Mouse (Mus musculus): ENCODE measurements at regions not wholly inside any gene's neighbourhood (a gene's known extent, or its start where the extent isn't known, plus 50 kb on each side); places are given as distances from the start of the nearest gene placed in this dataset.

GRCm38 (mm10) chr7:73617910-73618757 lies 76.5 kb upstream of the Chd2 start:
- Histone ChIP-seq H3K27ac (ENCODE audit: low read depth) (peak overlapping the region; percentile 100), H3K36me3 (ENCODE audit: control insufficient read depth, insufficient read depth, low read length) (no peaks in the 10 kb centered on the region), H3K4me1 (replicated peaks; ENCODE audit: control insufficient read depth, insufficient read depth, low read length) (peaks cover 26% of the 10 kb centered on the region), H3K27me3 (replicated peaks; ENCODE audit: control insufficient read depth, insufficient read depth, low read length) (no peaks in the 10 kb centered on the region), H3K4me3 (ENCODE audit: low read depth, low read length) (peak overlapping the region; percentile 70), H3K9me3 (ENCODE audit: control insufficient read depth, low read length) (no peaks in the 10 kb centered on the region), H3K9ac (ENCODE audit: low read length) (peak overlapping the region; percentile 98), H3K4me2 (ENCODE audit: low read length) (peak overlapping the region; percentile 93)
- ATAC-seq (replicated peaks; ENCODE audit: low FRiP score, low TSS enrichment, low read depth) (peak; percentile 94), DNase-seq (ENCODE audit: low spot score) (peak; percentile 100)
- WGBS = under 1% methylated on average over 86 of the region's 86 CpGs

- no peaks in the 10 kb centered on the region for H3K36me3 ChIP-seq (ENCODE audit: control insufficient read depth, insufficient read depth, low read length)
- peaks cover 30% of the 10 kb centered on the region for H3K4me1 ChIP-seq (replicated peaks; ENCODE audit: control insufficient read depth, insufficient read depth, low read length)
- peak overlapping the region; percentile 98 for H3K9ac ChIP-seq (ENCODE audit: low read length)
- peak overlapping the region; percentile 100 for H3K27ac ChIP-seq (ENCODE audit: low read depth)
- peak overlapping the region; percentile 70 for H3K4me3 ChIP-seq (ENCODE audit: low read depth, low read length)
- ATAC-seq (replicated peaks; ENCODE audit: low FRiP score, low TSS enrichment, low read depth) (no peak), DNase-seq (ENCODE audit: low spot score) (peak; percentile 80)
- 6% methylated on average over 21 of the region's 21 CpGs for WGBS
- H3K4me2 ChIP-seq (ENCODE audit: low read length) = peak overlapping the region; percentile 93
- H3K27me3 ChIP-seq (replicated peaks; ENCODE audit: control insufficient read depth, insufficient read depth, low read length) = no peaks in the 10 kb centered on the region
- no peaks in the 10 kb centered on the region for H3K9me3 ChIP-seq (ENCODE audit: control insufficient read depth, low read length)
Observed at GRCm38 (mm10) chr7:73616971-73617906, 75.6 kb upstream of the Chd2 start.

- no peak for ATAC-seq (replicated peaks; ENCODE audit: low FRiP score, low TSS enrichment, low read depth)
- H3K4me1 ChIP-seq (replicated peaks; ENCODE audit: control insufficient read depth, insufficient read depth, low read length) = peaks cover 30% of the 10 kb centered on the region
- 23% methylated on average over 11 of the region's 11 CpGs for WGBS
- H3K9ac ChIP-seq (ENCODE audit: low read length) = peak overlapping the region; percentile 98
- no peaks in the 10 kb centered on the region for H3K36me3 ChIP-seq (ENCODE audit: control insufficient read depth, insufficient read depth, low read length)
- H3K4me2 ChIP-seq (ENCODE audit: low read length) = peak overlapping the region; percentile 93
- no peak overlapping the region for H3K4me3 ChIP-seq (ENCODE audit: low read depth, low read length)
- H3K9me3 ChIP-seq (ENCODE audit: control insufficient read depth, low read length) = no peaks in the 10 kb centered on the region
- H3K27ac ChIP-seq (ENCODE audit: low read depth) = peak overlapping the region; percentile 100
- no peaks in the 10 kb centered on the region for H3K27me3 ChIP-seq (replicated peaks; ENCODE audit: control insufficient read depth, insufficient read depth, low read length)
- DNase-seq (ENCODE audit: low spot score) = no peak
Observed at GRCm38 (mm10) chr7:73616015-73616414, 74.4 kb upstream of the Chd2 start.

DNA sequence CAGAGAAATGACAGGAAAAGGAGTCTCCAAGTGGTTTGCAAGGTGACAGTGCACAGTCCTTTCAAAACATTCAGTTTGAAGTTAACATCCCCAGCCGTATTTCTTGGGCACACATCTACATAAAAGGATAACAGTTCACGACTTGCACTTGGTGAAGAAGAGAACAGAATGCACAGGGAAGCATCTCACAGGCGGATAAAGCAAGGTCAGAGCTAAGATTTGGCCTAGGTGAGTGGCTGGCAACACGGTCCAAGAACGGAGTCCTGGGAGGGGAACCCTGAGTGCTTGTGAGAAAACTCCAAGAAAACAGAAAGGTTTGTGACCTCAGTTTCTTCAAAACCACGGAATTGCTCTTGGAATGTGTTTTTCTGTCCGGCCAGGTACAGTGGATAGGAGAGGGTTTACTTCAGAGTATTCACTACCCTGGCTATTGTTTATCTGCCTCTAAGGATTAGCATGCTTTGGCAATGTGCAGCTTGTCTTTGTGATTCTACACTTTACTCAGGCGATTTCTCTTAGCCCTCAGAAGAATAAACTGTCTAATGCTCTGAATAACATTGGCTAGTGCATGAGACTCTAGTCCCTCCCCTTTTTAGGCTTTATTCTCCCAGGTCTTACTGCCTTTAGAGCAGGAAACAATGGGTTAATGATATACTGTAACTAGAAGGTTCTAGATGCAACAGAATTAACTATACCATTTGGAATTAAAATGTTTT lies 73.4 kb upstream of the Chd2 start:
- ATAC-seq (replicated peaks; ENCODE audit: low FRiP score, low TSS enrichment, low read depth) (no peak), DNase-seq (ENCODE audit: low spot score) (no peak)
- Histone ChIP-seq H3K27ac (ENCODE audit: low read depth) (peak overlapping the region; percentile 100), H3K9me3 (ENCODE audit: control insufficient read depth, low read length) (no peaks in the 10 kb centered on the region), H3K9ac (ENCODE audit: low read length) (0 out of 2 replicates have a peak overlapping the region, but pooled peaks have one; percentile 17), H3K4me2 (ENCODE audit: low read length) (peak overlapping the region; percentile 2), H3K4me3 (ENCODE audit: low read depth, low read length) (no peak overlapping the region), H3K27me3 (replicated peaks; ENCODE audit: control insufficient read depth, insufficient read depth, low read length) (no peaks in the 10 kb centered on the region), H3K36me3 (ENCODE audit: control insufficient read depth, insufficient read depth, low read length) (no peaks in the 10 kb centered on the region), H3K4me1 (replicated peaks; ENCODE audit: control insufficient read depth, insufficient read depth, low read length) (peaks cover 30% of the 10 kb centered on the region)
- WGBS = 50% methylated on average over 8 of the region's 8 CpGs

DNA sequence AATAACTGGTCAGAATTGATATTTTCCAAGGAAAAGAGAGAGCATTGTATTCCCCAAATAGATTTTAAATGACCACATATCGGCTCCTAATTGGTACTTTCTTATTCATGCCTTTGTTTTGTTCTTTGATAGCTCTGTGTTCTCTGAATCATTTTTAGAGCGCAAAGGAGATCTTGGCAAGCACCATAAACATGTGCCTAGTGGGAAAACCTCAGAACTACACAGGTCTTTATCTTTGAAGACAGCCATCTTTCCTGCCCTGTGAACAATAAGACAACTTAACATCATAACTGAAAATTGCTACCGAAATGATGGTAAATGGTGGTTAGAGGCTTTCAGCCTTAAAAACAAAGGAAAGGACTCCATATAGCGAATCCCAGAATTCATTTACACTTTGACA lies 72.7 kb upstream of the Chd2 start:
- no peaks in the 10 kb centered on the region for H3K9me3 ChIP-seq (ENCODE audit: control insufficient read depth, low read length)
- peak overlapping the region; percentile 2; the same call in 1 of the 2 replicates for H3K4me2 ChIP-seq (ENCODE audit: low read length)
- no peak overlapping the region for H3K4me3 ChIP-seq (ENCODE audit: low read depth, low read length)
- ATAC-seq (replicated peaks; ENCODE audit: low FRiP score, low TSS enrichment, low read depth) (no peak), DNase-seq (ENCODE audit: low spot score) (no peak)
- no peaks in the 10 kb centered on the region for H3K36me3 ChIP-seq (ENCODE audit: control insufficient read depth, insufficient read depth, low read length)
- WGBS = 85% methylated on average over 4 of the region's 4 CpGs
- no peaks in the 10 kb centered on the region for H3K27me3 ChIP-seq (replicated peaks; ENCODE audit: control insufficient read depth, insufficient read depth, low read length)
- H3K9ac ChIP-seq (ENCODE audit: low read length) = 0 out of 2 replicates have a peak overlapping the region, but pooled peaks have one; percentile 17
- H3K4me1 ChIP-seq (replicated peaks; ENCODE audit: control insufficient read depth, insufficient read depth, low read length) = peaks cover 30% of the 10 kb centered on the region
- H3K27ac ChIP-seq (ENCODE audit: low read depth) = peak overlapping the region; percentile 100

- Histone ChIP-seq H3K4me1 (replicated peaks; ENCODE audit: control insufficient read depth, insufficient read depth, low read length) (peaks cover 41% of the 10 kb centered on the region), H3K4me3 (ENCODE audit: low read depth, low read length) (no peak overlapping the region), H3K27ac (ENCODE audit: low read depth) (no peak overlapping the region), H3K9ac (ENCODE audit: low read length) (no peak overlapping the region), H3K36me3 (ENCODE audit: control insufficient read depth, insufficient read depth, low read length) (no peaks in the 10 kb centered on the region), H3K4me2 (ENCODE audit: low read length) (no peak overlapping the region), H3K27me3 (replicated peaks; ENCODE audit: control insufficient read depth, insufficient read depth, low read length) (no peaks in the 10 kb centered on the region), H3K9me3 (ENCODE audit: control insufficient read depth, low read length) (no peaks in the 10 kb centered on the region)
- no peak for ATAC-seq (replicated peaks; ENCODE audit: low FRiP score, low TSS enrichment, low read depth)
- DNase-seq (ENCODE audit: low spot score) = no peak
- 60% methylated on average over 3 of the region's 3 CpGs for WGBS
Observed at GRCm38 (mm10) chr7:73612752-73613092, 71.1 kb upstream of the Chd2 start.

GRCm38 (mm10) chr7:73611866-73612751 lies 70.5 kb upstream of the Chd2 start:
- Histone ChIP-seq H3K4me3 (ENCODE audit: low read depth, low read length) (no peak overlapping the region), H3K4me1 (replicated peaks; ENCODE audit: control insufficient read depth, insufficient read depth, low read length) (peaks cover 37% of the 10 kb centered on the region), H3K36me3 (ENCODE audit: control insufficient read depth, insufficient read depth, low read length) (no peaks in the 10 kb centered on the region), H3K27me3 (replicated peaks; ENCODE audit: control insufficient read depth, insufficient read depth, low read length) (no peaks in the 10 kb centered on the region), H3K9me3 (ENCODE audit: control insufficient read depth, low read length) (no peaks in the 10 kb centered on the region), H3K27ac (ENCODE audit: low read depth) (no peak overlapping the region), H3K9ac (ENCODE audit: low read length) (no peak overlapping the region), H3K4me2 (ENCODE audit: low read length) (no peak overlapping the region)
- DNase-seq (ENCODE audit: low spot score) = no peak
- WGBS = 87% methylated on average over 12 of the region's 12 CpGs
- no peak for ATAC-seq (replicated peaks; ENCODE audit: low FRiP score, low TSS enrichment, low read depth)

Measured in intestine, embryonic 14.5 days (tissue).